Mouse (Mus musculus) heart, postnatal 0 days (tissue): ENCODE results near the gene Usb1.

Source experiments
- CTCF ChIP-seq: IDR thresholded peaks from 2 replicates; pipeline ENCODE4 v1.5.1; 2016; ENCODE audit warnings: antibody characterized with exemption, control low read depth, low read depth
- EP300 ChIP-seq: IDR thresholded peaks from 2 replicates; pipeline ENCODE4 v1.6.1; 2016; ENCODE audit warnings: antibody characterized with exemption, low read depth

GRCm38 (mm10) chr8:95348356-95348755, 16.3 kb downstream of the Usb1 start:
- TF ChIP-seq CTCF: no peak
- TF ChIP-seq EP300: no peak
